Mouse (Mus musculus): ENCODE measurements around the gene Slc25a40. TPM values are rescaled to one million over a fixed set of nuclear protein-coding genes. Genes with fewer than 3 reads are reported as not detected.

Gene Slc25a40
- total RNA-seq (2017), result 6.6 to 19.0 TPM (median 10.3 TPM) in 3 replicates

- ATAC-seq (replicated peaks; ENCODE audit: insufficient number of reproducible peaks, low FRiP score, low TSS enrichment, poor library complexity, severe bottlenecking), result peak; percentile 87
Observed at GRCm38 (mm10) chr5:8422157-8422931, at the start of gene Slc25a40, which contains the start of gene Dbf4. Slc25a40 (plus strand) TSS chr5:8422850. Dbf4 (minus strand) TSS chr5:8422716.

- no peak for ATAC-seq (replicated peaks; ENCODE audit: insufficient number of reproducible peaks, low FRiP score, low TSS enrichment, poor library complexity, severe bottlenecking)
Observed at GRCm38 (mm10) chr5:8373415-8373814, 49.2 kb upstream of the Slc25a40 start.

- ATAC-seq (replicated peaks; ENCODE audit: insufficient number of reproducible peaks, low FRiP score, low TSS enrichment, poor library complexity, severe bottlenecking), result no peak
Observed at GRCm38 (mm10) chr5:8374297-8374906, 48.2 kb upstream of the Slc25a40 start.

GRCm38 (mm10) chr5:8393891-8394583 lies 28.6 kb upstream of the Slc25a40 start:
- ATAC-seq (replicated peaks; ENCODE audit: insufficient number of reproducible peaks, low FRiP score, low TSS enrichment, poor library complexity, severe bottlenecking), result no peak

GRCm38 (mm10) chr5:8397587-8398249 lies 24.9 kb upstream of the Slc25a40 start:
- ATAC-seq (replicated peaks; ENCODE audit: insufficient number of reproducible peaks, low FRiP score, low TSS enrichment, poor library complexity, severe bottlenecking), result no peak

GRCm38 (mm10) chr5:8408746-8409145 lies 13.9 kb upstream of the Slc25a40 start:
- no peak for ATAC-seq (replicated peaks; ENCODE audit: insufficient number of reproducible peaks, low FRiP score, low TSS enrichment, poor library complexity, severe bottlenecking)

- ATAC-seq (replicated peaks; ENCODE audit: insufficient number of reproducible peaks, low FRiP score, low TSS enrichment, poor library complexity, severe bottlenecking), result no peak
Observed at GRCm38 (mm10) chr5:8416683-8417413, 5.8 kb upstream of the Slc25a40 start.

- no peak for ATAC-seq (replicated peaks; ENCODE audit: insufficient number of reproducible peaks, low FRiP score, low TSS enrichment, poor library complexity, severe bottlenecking)
Observed at GRCm38 (mm10) chr5:8417443-8417842, 5.2 kb upstream of the Slc25a40 start.

GRCm38 (mm10) chr5:8421424-8421823 lies 1.2 kb upstream of the Slc25a40 start:
- ATAC-seq (replicated peaks; ENCODE audit: insufficient number of reproducible peaks, low FRiP score, low TSS enrichment, poor library complexity, severe bottlenecking), result no peak

- ATAC-seq (replicated peaks; ENCODE audit: insufficient number of reproducible peaks, low FRiP score, low TSS enrichment, poor library complexity, severe bottlenecking), result no peak
Observed at GRCm38 (mm10) chr5:8422932-8423928, 580 bp downstream of the Slc25a40 start.

GRCm38 (mm10) chr5:8424116-8424515 lies 1.5 kb downstream of the Slc25a40 start:
- no peak for ATAC-seq (replicated peaks; ENCODE audit: insufficient number of reproducible peaks, low FRiP score, low TSS enrichment, poor library complexity, severe bottlenecking)

GRCm38 (mm10) chr5:8425899-8426298 lies 3.2 kb downstream of the Slc25a40 start:
- no peak for ATAC-seq (replicated peaks; ENCODE audit: insufficient number of reproducible peaks, low FRiP score, low TSS enrichment, poor library complexity, severe bottlenecking)

GRCm38 (mm10) chr5:8437481-8438156 lies 15.0 kb downstream of the Slc25a40 start:
- no peak for ATAC-seq (replicated peaks; ENCODE audit: insufficient number of reproducible peaks, low FRiP score, low TSS enrichment, poor library complexity, severe bottlenecking)

- ATAC-seq (replicated peaks; ENCODE audit: insufficient number of reproducible peaks, low FRiP score, low TSS enrichment, poor library complexity, severe bottlenecking), result no peak
Observed at GRCm38 (mm10) chr5:8439095-8439494, 16.4 kb downstream of the Slc25a40 start.

GRCm38 (mm10) chr5:8455565-8455964 lies 32.9 kb downstream of the Slc25a40 start:
- no peak for ATAC-seq (replicated peaks; ENCODE audit: insufficient number of reproducible peaks, low FRiP score, low TSS enrichment, poor library complexity, severe bottlenecking)

- no peak; the same call in 1 of the 2 replicates for ATAC-seq (replicated peaks; ENCODE audit: insufficient number of reproducible peaks, low FRiP score, low TSS enrichment, poor library complexity, severe bottlenecking)
Observed at GRCm38 (mm10) chr5:8456561-8456960, 33.9 kb downstream of the Slc25a40 start.

All from monocyte, adult 5-6 weeks (primary cell).